In the genomic region with DNA sequence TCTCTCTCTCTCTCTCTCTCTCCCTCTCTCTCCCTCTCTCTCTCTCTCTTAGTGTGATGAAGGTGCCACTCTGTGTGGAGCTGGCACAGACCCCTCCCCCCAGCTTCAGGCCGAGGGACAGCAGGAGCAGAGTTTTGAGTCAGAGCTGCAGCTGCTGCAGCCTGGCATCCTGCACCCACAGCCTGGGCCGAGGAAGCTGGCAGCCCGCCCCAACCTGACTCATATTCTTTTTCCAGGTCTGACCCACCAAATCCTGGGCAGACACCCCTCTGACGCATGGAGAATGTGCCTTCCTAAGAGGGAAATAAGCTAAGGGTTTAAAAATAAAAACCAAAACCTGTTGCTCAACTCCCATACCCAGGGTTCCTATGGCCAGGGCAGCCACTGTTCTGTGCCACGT, we compare ENCODE assay signal across 9 mouse cellular contexts. TPM values are rescaled to one million over a fixed set of nuclear protein-coding genes. Genes with fewer than 3 reads are reported as not detected.
DNase-seq lines count a peak whose midpoint lies in the region; ATAC-seq and TF ChIP-seq lines count a peak whose summit lies in the region.
"Had no signal": no experiment of that assay in that cellular context is flagged by ENCODE, and none has a peak within 500 bp of the region (broad histone marks: within the 10 kb centered on the region; RNA-seq: fewer than 3 reads in every experiment).

No protein-coding gene starts in this region.

- ATAC-seq in heart, embryonic 12.5 days (ENCODE audit: insufficient number of reproducible peaks, low FRiP score), result no peak
- ATAC-seq in embryonic facial prominence, embryonic 15.5 days (ENCODE audit: insufficient number of reproducible peaks, low FRiP score, low TSS enrichment, low read depth), result no peak
- peak; percentile 66 for ATAC-seq in heart, embryonic 15.5 days (replicated peaks; ENCODE audit: insufficient number of reproducible peaks, insufficient read depth, low FRiP score, low read depth)

- H3K27ac ChIP-seq in heart, embryonic 12.5 days (ENCODE audit: poor library complexity, severe bottlenecking), result no peak overlapping the region
- H3K27ac ChIP-seq in embryonic facial prominence, embryonic 15.5 days (replicated peaks), result peak overlapping the region; percentile 66
- peak overlapping the region; percentile 71 for H3K27ac ChIP-seq in heart, embryonic 15.5 days
- H3K27ac ChIP-seq in left cerebral cortex, adult 2 months, result peak overlapping the region; percentile 3; the same call in 1 of the 2 replicates

- intact Hi-C loops in left cerebral cortex, adult 2 months (cut with DNase I), result loop anchor here (1.0 kb wide), 1 partner anchor 36 kb away; no protein-coding TSS in a partner anchor

- H3K9me3 ChIP-seq in heart, embryonic 12.5 days (replicated peaks), result no peaks in the 10 kb centered on the region
- no peaks in the 10 kb centered on the region for H3K9me3 ChIP-seq in embryonic facial prominence, embryonic 15.5 days (replicated peaks)
- H3K9me3 ChIP-seq in heart, embryonic 15.5 days (replicated peaks), result no peaks in the 10 kb centered on the region

- H3K4me2 ChIP-seq in heart, embryonic 12.5 days, result no peak overlapping the region
- H3K4me2 ChIP-seq in embryonic facial prominence, embryonic 15.5 days (replicated peaks), result no peak overlapping the region
- no peak overlapping the region; the same call in 1 of the 2 replicates for H3K4me2 ChIP-seq in heart, embryonic 15.5 days
- H3K4me2 ChIP-seq: lung, embryonic 14.5 days had no signal

- no peak overlapping the region for H3K4me3 ChIP-seq in heart, embryonic 12.5 days
- H3K4me3 ChIP-seq in embryonic facial prominence, embryonic 15.5 days (replicated peaks), result no peak overlapping the region
- H3K4me3 ChIP-seq in heart, embryonic 15.5 days, result no peak overlapping the region
- H3K4me3 ChIP-seq in left cerebral cortex, adult 2 months, result no peak overlapping the region

- peaks cover 67% of the 10 kb centered on the region for H3K4me1 ChIP-seq in heart, embryonic 12.5 days (replicated peaks)
- H3K4me1 ChIP-seq in embryonic facial prominence, embryonic 15.5 days, result peaks cover 38% of the 10 kb centered on the region
- peaks cover 66% of the 10 kb centered on the region for H3K4me1 ChIP-seq in heart, embryonic 15.5 days (replicated peaks)

- H3K9ac ChIP-seq in heart, embryonic 12.5 days, result no peak overlapping the region
- no peak overlapping the region for H3K9ac ChIP-seq in embryonic facial prominence, embryonic 15.5 days
- H3K9ac ChIP-seq in heart, embryonic 15.5 days, result no peak overlapping the region
- H3K9ac ChIP-seq: lung, embryonic 14.5 days had no signal

- peaks cover 9% of the 10 kb centered on the region for H3K27me3 ChIP-seq in heart, embryonic 12.5 days (replicated peaks)
- H3K27me3 ChIP-seq in embryonic facial prominence, embryonic 15.5 days, result no peaks in the 10 kb centered on the region
- H3K27me3 ChIP-seq in heart, embryonic 15.5 days, result 0 out of 2 replicates have a peak, but pooled peaks cover 3% of the 10 kb centered on the region

- no peak for TF ChIP-seq CTCF in left cerebral cortex, adult 2 months (IDR thresholded peaks at IDR 0.05)

- DNase-seq in heart, adult 18-20 months, result peak; percentile 78 to 81
- peak; percentile 93 to 95 for DNase-seq in adrenal gland, adult (ENCODE audit: inconsistent age in 2 of 2, low spot score in 1 of 2)
- DNase-seq in left cerebral cortex, adult 2 months (ENCODE audit: extremely low spot score in 1 of 2, low spot score in 2 of 2), result peak; percentile 67 to 85
- DNase-seq in right cerebral cortex, postnatal 4 days, result peak; percentile 64
- DNase-seq in kidney, adult 18-20 months, result no peak
- DNase-seq: lung, embryonic 14.5 days had no signal

- 54% methylated on average over 5 of the region's 5 CpGs for WGBS in heart, embryonic 12.5 days
- 41% methylated on average over 5 of the region's 5 CpGs for WGBS in embryonic facial prominence, embryonic 15.5 days
- 28% methylated on average over 5 of the region's 5 CpGs for WGBS in heart, embryonic 15.5 days

- H3K36me3 ChIP-seq in heart, embryonic 12.5 days, result no peaks in the 10 kb centered on the region
- no peaks in the 10 kb centered on the region for H3K36me3 ChIP-seq in embryonic facial prominence, embryonic 15.5 days
- no peaks in the 10 kb centered on the region for H3K36me3 ChIP-seq in heart, embryonic 15.5 days

RNA-seq across cellular contexts. Expression of gene Chst3, which starts 9.8 kb away (rescaled TPM):
- 1 to 10 TPM in 1 of 2 experiments, under 1 TPM in 1; 0.74 to 1.5 TPM for total RNA-seq in heart, adult 18-20 months (2021)
- 0.69 and 0.72 TPM in 2 replicates for polyA plus RNA-seq in heart, embryonic 12.5 days (2016; fragmentation: Nextera tagmentation; extraction: Ambion mirVana)
- polyA plus RNA-seq in embryonic facial prominence, embryonic 15.5 days (2015; fragmentation: Nextera tagmentation; extraction: Ambion mirVana), result 2.8 TPM in 2 replicates
- 0.62 and 1.0 TPM in 2 replicates for polyA plus RNA-seq in heart, embryonic 15.5 days (2015; fragmentation: Nextera tagmentation; extraction: Ambion mirVana)
- total RNA-seq in left cerebral cortex, adult 2 months (2021), result 1 to 10 TPM; 1.2 to 1.4 TPM
